ENCODE assay signal across 10 mouse cellular contexts in the genomic region with DNA sequence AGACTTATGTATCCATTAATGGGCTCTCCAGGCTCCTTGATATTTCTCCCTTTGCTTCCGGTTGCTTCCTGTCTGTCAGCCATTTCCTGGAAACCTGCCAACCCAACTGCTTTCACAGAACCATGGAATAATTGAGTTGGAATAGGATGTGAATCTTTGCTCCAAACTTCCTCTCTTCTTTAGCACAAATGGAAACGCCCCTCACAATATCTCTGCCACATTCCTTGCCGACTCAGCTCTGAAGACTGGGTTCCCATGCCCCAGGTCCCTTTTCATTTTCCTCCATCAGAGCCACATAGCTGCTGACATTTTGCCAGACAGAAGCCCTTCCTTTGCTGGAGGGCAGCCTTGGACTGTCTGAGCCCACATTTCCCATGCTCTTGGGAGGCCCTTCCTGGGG.
DNase-seq lines count a peak whose midpoint lies in the region; ATAC-seq and TF ChIP-seq lines count a peak whose summit lies in the region.
"Had no signal": no experiment of that assay in that cellular context is flagged by ENCODE, and none has a peak within 500 bp of the region (broad histone marks: within the 10 kb centered on the region; RNA-seq: fewer than 3 reads in every experiment).

No protein-coding gene starts in this region.

- no peak overlapping the region for H3K4me3 ChIP-seq in intestine, embryonic 14.5 days (ENCODE audit: low read depth, low read length)
- no peak overlapping the region for H3K4me3 ChIP-seq in intestine, postnatal 0 days (ENCODE audit: low read depth, low read length)
- H3K4me3 ChIP-seq in midbrain, embryonic 10.5 days = no peak overlapping the region
- H3K4me3 ChIP-seq: limb, embryonic 12.5 days had no signal

- no peak for ATAC-seq in intestine, embryonic 14.5 days (replicated peaks; ENCODE audit: low FRiP score, low TSS enrichment, low read depth)
- no peak; the same call in 1 of the 2 replicates for ATAC-seq in intestine, postnatal 0 days
- no peak for ATAC-seq in frontal cortex, adult (ENCODE audit: low TSS enrichment)

- no peaks in the 10 kb centered on the region for H3K9me3 ChIP-seq in intestine, embryonic 14.5 days (ENCODE audit: control insufficient read depth, low read length)
- H3K9me3 ChIP-seq in intestine, postnatal 0 days (ENCODE audit: control insufficient read depth) = no peaks in the 10 kb centered on the region
- no peaks in the 10 kb centered on the region for H3K9me3 ChIP-seq in midbrain, embryonic 10.5 days (replicated peaks)

- H3K36me3 ChIP-seq in intestine, embryonic 14.5 days (ENCODE audit: control insufficient read depth, insufficient read depth, low read length) = no peaks in the 10 kb centered on the region
- H3K36me3 ChIP-seq in intestine, postnatal 0 days (ENCODE audit: control insufficient read depth, insufficient read depth) = no peaks in the 10 kb centered on the region
- H3K36me3 ChIP-seq in midbrain, embryonic 10.5 days = no peaks in the 10 kb centered on the region
- H3K36me3 ChIP-seq: G1E; limb, embryonic 12.5 days had no signal

- H3K27me3 ChIP-seq in intestine, embryonic 14.5 days (replicated peaks; ENCODE audit: control insufficient read depth, insufficient read depth, low read length) = no peaks in the 10 kb centered on the region
- no peaks in the 10 kb centered on the region for H3K27me3 ChIP-seq in intestine, postnatal 0 days (replicated peaks; ENCODE audit: control insufficient read depth, insufficient read depth, low read length)
- H3K27me3 ChIP-seq in midbrain, embryonic 10.5 days (ENCODE audit: low read depth, poor library complexity, severe bottlenecking) = no peaks in the 10 kb centered on the region
- H3K27me3 ChIP-seq: limb, embryonic 12.5 days had no signal

- 15% methylated on average over 3 of the region's 3 CpGs for WGBS in intestine, embryonic 14.5 days
- WGBS in intestine, postnatal 0 days = 45% methylated on average over 3 of the region's 3 CpGs
- 81% methylated on average over 3 of the region's 3 CpGs for WGBS in midbrain, embryonic 10.5 days

- peak overlapping the region; percentile 59; the same call in 1 of the 2 replicates for H3K27ac ChIP-seq in intestine, embryonic 14.5 days (ENCODE audit: low read depth)
- H3K27ac ChIP-seq in intestine, postnatal 0 days (ENCODE audit: low read depth, low read length) = no peak overlapping the region
- no peak overlapping the region for H3K27ac ChIP-seq in midbrain, embryonic 10.5 days (replicated peaks)
- H3K27ac ChIP-seq: limb, embryonic 12.5 days had no signal

- H3K4me2 ChIP-seq in intestine, embryonic 14.5 days (ENCODE audit: low read length) = no peak overlapping the region
- H3K4me2 ChIP-seq in intestine, postnatal 0 days (replicated peaks; ENCODE audit: low read depth) = no peak overlapping the region
- H3K4me2 ChIP-seq: limb, embryonic 12.5 days had no signal

- H3K9ac ChIP-seq in intestine, embryonic 14.5 days (ENCODE audit: low read length) = no peak overlapping the region
- no peak overlapping the region for H3K9ac ChIP-seq in intestine, postnatal 0 days (ENCODE audit: low read depth, low read length)
- H3K9ac ChIP-seq: limb, embryonic 12.5 days had no signal

- no peak for TF ChIP-seq CTCF in intestine, postnatal 0 days (IDR thresholded peaks at IDR 0.05; ENCODE audit: low read depth)

- peak; percentile 52 for DNase-seq in intestine, embryonic 14.5 days (ENCODE audit: low spot score)
- peak; percentile 71 for DNase-seq in adipocyte (ENCODE audit: low spot score)
- DNase-seq in heart, adult 8-10 months (ENCODE audit: low spot score) = peak; percentile 58
- peak; percentile 60 to 71 for DNase-seq in kidney, postnatal 4 days
- no peak for DNase-seq in left cerebral cortex, adult 11 months (ENCODE audit: low spot score)
- no peak for DNase-seq in midbrain, embryonic 10.5 days (ENCODE audit: low spot score)

- peaks cover 21% of the 10 kb centered on the region for H3K4me1 ChIP-seq in intestine, embryonic 14.5 days (replicated peaks; ENCODE audit: control insufficient read depth, insufficient read depth, low read length)
- H3K4me1 ChIP-seq in intestine, postnatal 0 days (replicated peaks; ENCODE audit: control insufficient read depth, insufficient read depth, low read length) = peaks cover 4% of the 10 kb centered on the region
- H3K4me1 ChIP-seq in midbrain, embryonic 10.5 days = peaks cover 16% of the 10 kb centered on the region

Comparison
In these comparisons a context has a peak if more than half of its experiments do, and no peak if none do; other contexts are left out.
1. DNase-seq: peak in intestine, embryonic 14.5 days (single experiment), adipocyte (single experiment), heart, adult 8-10 months (single experiment) and kidney, postnatal 4 days (2 of 2); none in left cerebral cortex, adult 11 months (single experiment) and midbrain, embryonic 10.5 days (single experiment).